Mouse (Mus musculus): Measurements from ENCODE around the gene Slc25a47.

GRCm38 (mm10) chr12:108904276-108904653 lies 68.4 kb downstream of the Slc25a47 start:
- TF ChIP-seq CTCF (IDR thresholded peaks at IDR 0.05; ENCODE audit: borderline replicate concordance, control insufficient read depth, extremely low read depth, insufficient read depth, low read length, poor library complexity) (no peak), POLR2A (IDR thresholded peaks at IDR 0.05; ENCODE audit: control insufficient read depth, extremely low read depth, insufficient read depth, low read length, poor library complexity) (no peak)

All from thymus, adult 2 months (tissue).